Mouse (Mus musculus): ENCODE data around the gene Vmn2r52. TPM values are rescaled to one million over a fixed set of nuclear protein-coding genes. Genes with fewer than 3 reads are reported as not detected.
"Not testable (repeated sequence)": the region's sequence is repeated elsewhere in the genome, so short reads cannot be mapped to it uniquely, and the experiment has no call there.

Gene Vmn2r52
- polyA plus RNA-seq (2017; shearing (Covaris generic)), result not detected

DNA sequence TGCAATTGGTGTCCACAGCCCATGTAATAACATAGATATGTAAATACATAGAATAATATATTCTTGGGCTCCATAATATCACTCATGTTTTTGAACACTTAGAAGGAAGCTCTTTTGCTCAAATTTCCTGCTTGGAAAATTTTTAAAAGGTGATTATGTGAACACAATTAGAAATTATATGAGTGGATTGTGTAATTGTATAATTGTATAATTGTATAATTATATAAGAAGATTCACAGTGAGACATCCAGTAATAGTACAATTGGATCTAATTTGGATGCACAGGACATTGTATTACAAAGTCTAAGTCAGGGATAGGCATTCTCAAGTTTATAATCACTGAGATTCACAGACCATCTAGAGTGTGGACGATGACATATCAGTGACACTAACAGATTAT, at the start of gene Vmn2r52:
Vmn2r52 (minus strand) TSS at position 101 of the 400 bp plus-strand sequence.
- no peak for ATAC-seq

DNA sequence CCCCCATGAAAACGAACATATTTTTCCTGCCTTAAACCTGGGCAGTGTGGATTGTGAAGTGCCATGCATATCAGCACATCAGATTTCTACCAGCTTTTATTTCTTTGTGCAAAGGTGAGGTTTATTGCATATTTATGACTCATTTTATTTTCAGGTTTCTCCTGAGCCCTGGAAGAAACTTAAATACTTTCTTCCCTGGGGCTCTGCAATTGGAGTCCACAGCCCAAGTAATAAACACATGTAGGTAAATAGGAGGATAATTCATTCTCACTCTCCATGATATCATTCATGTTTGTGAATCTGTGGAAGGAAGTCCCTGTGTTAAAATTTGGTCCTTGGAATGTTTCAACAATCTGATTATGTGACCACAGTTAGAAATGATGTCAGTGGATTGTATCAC, 70.7 kb downstream of the Vmn2r52 start, which contains the start of gene Vmn2r51:
Vmn2r51 (minus strand) TSS at position 101 of the 400 bp plus-strand sequence.
- ATAC-seq, result not testable (repeated sequence)

Other genes with a start within 250 kb of the Vmn2r52 start
- not detected for gene Vmn2r48, start 223.0 kb downstream of the Vmn2r52 start, polyA plus RNA-seq (2017; shearing (Covaris generic))
- not detected for gene Vmn2r49, start 184.3 kb downstream of the Vmn2r52 start, polyA plus RNA-seq (2017; shearing (Covaris generic))
- not detected for gene Vmn2r50, start 123.3 kb downstream of the Vmn2r52 start, polyA plus RNA-seq (2017; shearing (Covaris generic))
- gene Vmn2r51, start 70.8 kb downstream of the Vmn2r52 start, polyA plus RNA-seq (2017; shearing (Covaris generic)), result not detected
- gene Vmn1r66, start 101.4 kb upstream of the Vmn2r52 start, polyA plus RNA-seq (2017; shearing (Covaris generic)), result not detected